Mouse (Mus musculus) hindbrain, embryonic 11.5 days (tissue): Measurements from ENCODE around the gene Pdzd2. TPM values are rescaled to one million over a fixed set of nuclear protein-coding genes. Genes with fewer than 3 reads are reported as not detected.
A peak's percentile ranks its signal among the peaks of the same experiment; 100 is the strongest.

ENCODE experiments used
- ATAC-seq: fragments of 200-750 bp; cut with Nextera tagmentation; 2 replicates; pipeline ENCODE4 v1.8.0; 2017; ENCODE audit warnings: mild to moderate bottlenecking, moderate TSS enrichment, moderate library complexity; ENCODE audit not compliant: low FRiP score
- DNase-seq: peaks from one replicate; pipeline ENCODE4 v3.0.0-alpha.2; 2015; ENCODE audit warnings: low spot score
- H3K27ac ChIP-seq: fragments of 300-500 bp; sonication (generic); 2 replicates; pipeline ENCODE4 v1.5.1; 2014; ENCODE audit warnings: mild to moderate bottlenecking, low read depth, low read length
- H3K27me3 ChIP-seq: fragments of 300-500 bp; sonication (generic); 2 replicates; pipeline ENCODE4 v1.6.1; 2014; ENCODE audit warnings: mild to moderate bottlenecking, low read length, moderate library complexity, mixed read lengths; ENCODE audit not compliant: control insufficient read depth, insufficient read depth
- H3K36me3 ChIP-seq: fragments of 300-500 bp; sonication (generic); 2 replicates; pipeline ENCODE4 v1.6.1; 2014; ENCODE audit warnings: mild to moderate bottlenecking, low read length, moderate library complexity, mixed read lengths; ENCODE audit not compliant: control insufficient read depth, insufficient read depth
- H3K4me1 ChIP-seq: fragments of 300-500 bp; sonication (generic); replicated peaks from 2 replicates; pipeline ENCODE4 v1.6.1; 2014; ENCODE audit warnings: low read length, mixed read lengths; ENCODE audit not compliant: control insufficient read depth, insufficient read depth
- H3K4me2 ChIP-seq: fragments of 300-500 bp; sonication (generic); replicated peaks from 2 replicates; pipeline ENCODE4 v1.6.1; 2014; ENCODE audit warnings: mild to moderate bottlenecking, low read depth, low read length
- H3K4me3 ChIP-seq: fragments of 300-500 bp; sonication (generic); 2 replicates; pipeline ENCODE4 v1.5.1; 2014; ENCODE audit warnings: low read depth, low read length
- H3K9ac ChIP-seq: fragments of 300-500 bp; sonication (generic); 2 replicates; pipeline ENCODE4 v1.6.1; 2014; ENCODE audit warnings: low read depth, low read length
- H3K9me3 ChIP-seq: fragments of 300-500 bp; sonication (generic); 2 replicates; pipeline ENCODE4 v1.6.1; 2016; ENCODE audit warnings: low read length; ENCODE audit not compliant: control insufficient read depth
- whole genome bisulfite sequencing: fragments of 180-500 bp; shearing (Covaris S2); extraction: QIAGEN DNeasy Blood & Tissue Kit; methylation state at CpG from one replicate; pipeline ENCODE4 v1.1.7; 2014; 5-methylcytosine and 5-hydroxymethylcytosine counted together
- polyA plus RNA-seq: library from polyadenylated mRNA; unstranded; fragments of >200 nt; fragmentation: Nextera tagmentation; extraction: Ambion mirVana; gene quantifications from 2 replicates; pipeline ENCODE4 v1.2.1, GENCODE M21; 2014

Gene Pdzd2
- polyA plus RNA-seq, 1 experiment from 2014 or later: 5.5 TPM

DNA sequence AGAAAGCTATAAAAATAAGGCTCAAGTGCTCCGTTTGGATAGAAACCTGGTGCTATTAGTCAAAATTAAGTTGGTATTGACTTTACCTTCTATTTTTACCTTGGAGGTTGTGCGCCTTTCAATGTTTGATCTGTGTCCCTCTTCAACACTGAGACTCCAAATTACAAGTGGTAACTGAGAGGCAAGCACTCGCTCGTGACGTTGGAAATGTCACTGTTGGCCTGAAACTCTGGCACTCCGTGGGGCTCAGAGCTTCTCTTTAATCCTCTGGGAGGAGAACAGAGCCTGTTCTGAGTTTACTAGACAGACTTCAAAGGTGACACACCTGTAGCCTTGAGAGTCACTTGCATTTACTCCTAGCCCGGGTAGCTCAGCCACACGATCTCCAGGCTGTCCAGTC, 120.5 kb downstream of the Pdzd2 start:
- 84% methylated on average over 8 of the region's 8 CpGs for WGBS
- H3K27me3 ChIP-seq: no peaks in the 10 kb centered on the region
- ATAC-seq (no peak), DNase-seq (no peak)
- H3K4me2 ChIP-seq: no peak overlapping the region
- H3K27ac ChIP-seq: no peak overlapping the region
- H3K9me3 ChIP-seq: no peaks in the 10 kb centered on the region
- H3K9ac ChIP-seq: no peak overlapping the region
- no peak overlapping the region for H3K4me3 ChIP-seq
- no peaks in the 10 kb centered on the region for H3K36me3 ChIP-seq
- no peaks in the 10 kb centered on the region for H3K4me1 ChIP-seq

DNA sequence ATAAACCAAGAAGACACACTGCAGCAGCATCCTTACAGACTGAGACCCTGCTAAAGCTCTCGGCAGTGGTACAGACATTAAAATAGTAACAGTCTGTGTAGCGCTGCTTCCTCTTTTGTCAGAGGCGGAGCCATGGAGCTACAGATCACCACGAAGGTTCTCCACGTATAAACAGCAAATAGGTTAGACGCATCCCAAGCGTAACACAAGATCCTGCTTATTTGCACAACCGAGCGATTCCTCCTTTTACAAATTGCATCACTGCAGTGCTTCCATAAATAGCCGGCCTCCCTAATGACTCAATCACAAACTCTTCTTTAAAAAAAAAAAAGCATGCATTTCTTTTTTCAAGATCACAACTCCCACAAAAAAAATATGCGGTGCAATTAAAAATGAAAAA, 122.1 kb downstream of the Pdzd2 start:
- no peak for DNase-seq
- no peak overlapping the region for H3K27ac ChIP-seq
- H3K36me3 ChIP-seq: no peaks in the 10 kb centered on the region
- no peaks in the 10 kb centered on the region for H3K9me3 ChIP-seq
- no peak overlapping the region for H3K4me3 ChIP-seq
- ATAC-seq: no peak
- H3K9ac ChIP-seq: no peak overlapping the region
- H3K4me1 ChIP-seq: no peaks in the 10 kb centered on the region
- no peak overlapping the region for H3K4me2 ChIP-seq
- WGBS: 86% methylated on average over 11 of the region's 11 CpGs
- H3K27me3 ChIP-seq: no peaks in the 10 kb centered on the region

DNA sequence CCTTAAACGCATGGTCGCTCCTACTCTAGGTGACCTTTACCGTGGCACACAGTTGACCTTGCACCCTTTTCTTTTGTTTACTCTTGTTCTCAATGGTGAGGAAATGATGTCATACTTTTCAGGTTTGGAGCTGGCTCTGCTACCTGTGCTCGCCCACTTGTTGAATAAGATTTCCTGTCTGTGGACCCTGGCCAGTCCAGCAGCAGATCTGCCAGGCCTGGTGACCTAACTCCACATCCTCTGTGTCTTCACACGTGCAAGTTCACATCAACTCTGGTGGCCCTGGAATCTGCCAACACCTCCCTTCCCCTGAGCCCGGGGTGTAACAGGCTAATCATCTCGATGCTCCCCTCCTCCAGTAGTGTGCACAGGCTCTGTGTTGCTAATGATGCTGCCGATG, 122.5 kb downstream of the Pdzd2 start:
- WGBS: 76% methylated on average over 8 of the region's 8 CpGs
- no peak overlapping the region for H3K4me3 ChIP-seq
- ATAC-seq (no peak), DNase-seq (no peak)
- no peaks in the 10 kb centered on the region for H3K27me3 ChIP-seq
- no peaks in the 10 kb centered on the region for H3K9me3 ChIP-seq
- H3K4me1 ChIP-seq: no peaks in the 10 kb centered on the region
- H3K36me3 ChIP-seq: no peaks in the 10 kb centered on the region
- no peak overlapping the region for H3K9ac ChIP-seq
- no peak overlapping the region for H3K27ac ChIP-seq
- H3K4me2 ChIP-seq: no peak overlapping the region

DNA sequence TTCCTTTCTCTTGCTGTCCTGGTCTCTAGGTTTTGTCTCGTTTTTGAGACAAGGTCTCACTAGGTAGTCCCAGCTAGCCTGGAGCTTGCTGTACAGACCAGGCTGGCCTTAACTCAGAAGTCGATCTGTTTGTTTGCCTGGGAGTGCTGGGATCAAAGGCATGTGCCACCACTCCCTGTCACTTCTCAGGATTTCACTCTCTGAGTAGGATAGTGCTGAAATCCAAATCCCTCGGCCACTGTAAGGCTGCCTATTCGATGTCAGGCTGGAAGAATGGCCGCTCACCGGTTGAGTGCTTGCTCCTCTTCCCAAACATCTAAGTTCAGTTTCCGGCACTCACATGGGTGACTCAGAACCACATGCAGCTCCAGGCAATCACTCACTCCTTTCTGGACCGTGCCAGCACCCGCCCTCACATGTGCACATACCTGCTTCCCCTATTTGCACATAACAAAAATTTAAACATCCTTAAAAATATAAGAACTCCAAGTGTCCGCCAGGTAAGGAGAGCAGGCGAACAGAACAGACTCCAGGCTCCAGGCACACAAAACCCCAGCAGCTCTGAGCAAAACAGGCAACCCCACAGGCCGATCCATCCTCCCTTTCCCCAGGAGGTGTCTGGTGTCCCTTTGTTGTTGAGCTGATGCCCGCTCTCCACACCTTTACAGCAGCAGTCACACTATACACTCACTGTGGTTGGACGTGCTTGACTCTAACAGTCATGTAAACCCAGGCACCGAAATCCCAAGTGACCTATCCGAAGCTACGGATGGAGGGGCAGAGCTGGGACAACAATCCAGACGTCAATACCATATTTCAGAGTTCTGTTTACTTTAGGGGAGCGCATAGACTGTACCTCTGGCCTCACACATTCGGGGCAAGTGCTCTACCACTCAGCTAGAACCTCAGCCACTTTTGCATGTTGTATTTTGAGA, 124.5 kb downstream of the Pdzd2 start:
- Histone ChIP-seq H3K9ac (no peak overlapping the region), H3K36me3 (no peaks in the 10 kb centered on the region), H3K4me3 (no peak overlapping the region), H3K27ac (no peak overlapping the region), H3K4me1 (no peaks in the 10 kb centered on the region), H3K27me3 (no peaks in the 10 kb centered on the region), H3K4me2 (no peak overlapping the region), H3K9me3 (no peaks in the 10 kb centered on the region)
- ATAC-seq (no peak), DNase-seq (no peak)
- 68% methylated on average over 20 of the region's 20 CpGs for WGBS

DNA sequence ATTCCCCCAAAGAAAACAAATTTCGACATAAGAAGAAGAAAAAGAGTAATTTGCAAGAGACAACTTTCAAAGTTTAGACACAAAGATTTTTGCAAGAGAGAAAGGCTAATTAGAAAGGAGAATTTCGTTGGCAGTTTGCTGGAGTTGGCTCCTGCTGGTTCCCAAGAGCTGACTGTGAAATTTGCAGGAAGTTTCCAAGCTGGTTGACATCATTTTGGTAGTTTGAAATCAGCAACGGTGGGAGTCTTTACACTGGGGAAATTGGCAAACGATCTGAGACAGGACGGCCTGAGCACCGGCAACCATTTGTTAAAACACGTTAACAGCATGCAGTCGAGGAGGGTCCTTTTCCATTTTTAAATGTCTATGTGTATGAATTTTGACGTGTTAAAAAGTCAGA, 125.7 kb downstream of the Pdzd2 start:
- no peak overlapping the region for H3K4me2 ChIP-seq
- H3K9ac ChIP-seq: no peak overlapping the region
- no peaks in the 10 kb centered on the region for H3K9me3 ChIP-seq
- ATAC-seq (no peak), DNase-seq (no peak)
- WGBS: 62% methylated on average over 9 of the region's 9 CpGs
- no peaks in the 10 kb centered on the region for H3K27me3 ChIP-seq
- H3K4me3 ChIP-seq: no peak overlapping the region
- no peaks in the 10 kb centered on the region for H3K4me1 ChIP-seq
- no peak overlapping the region for H3K27ac ChIP-seq
- H3K36me3 ChIP-seq: no peaks in the 10 kb centered on the region

DNA sequence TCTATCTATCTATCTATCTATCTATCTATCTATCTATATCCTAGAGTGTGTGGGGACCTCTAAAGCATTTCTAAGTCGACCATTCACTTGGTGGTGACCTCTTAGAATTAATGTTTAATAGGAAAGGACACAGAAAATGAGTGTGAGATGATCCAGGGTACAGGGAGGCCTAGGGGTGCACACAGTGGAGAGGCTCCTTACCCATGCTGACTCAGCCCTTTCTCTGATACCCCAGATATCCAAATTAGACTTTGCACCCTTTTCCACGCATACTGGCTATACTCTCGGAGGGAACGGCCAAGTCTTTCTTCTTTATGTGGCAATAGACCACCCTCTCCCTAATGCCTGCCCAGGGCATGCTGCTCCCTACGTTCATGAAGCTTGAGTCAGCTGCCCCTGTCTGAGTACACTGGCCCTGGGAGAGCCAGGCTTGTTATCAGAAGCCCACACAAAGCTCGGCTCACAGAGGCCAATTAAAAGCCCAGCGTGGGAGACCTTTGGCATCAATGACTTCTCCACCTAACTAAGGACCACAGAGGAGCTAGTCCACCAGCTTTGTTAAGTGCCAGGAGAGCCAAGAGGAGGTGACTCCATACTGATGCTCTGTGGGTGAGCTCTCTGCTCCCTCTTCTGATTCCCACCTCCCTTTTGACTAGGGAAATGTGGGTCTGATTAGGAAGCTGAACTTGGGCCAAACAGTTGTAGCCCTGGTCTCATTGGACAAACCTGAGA, 126.6 kb downstream of the Pdzd2 start:
- Histone ChIP-seq H3K4me3 (no peak overlapping the region), H3K9ac (no peak overlapping the region), H3K4me1 (no peaks in the 10 kb centered on the region), H3K4me2 (no peak overlapping the region), H3K9me3 (no peaks in the 10 kb centered on the region), H3K27ac (no peak overlapping the region), H3K36me3 (no peaks in the 10 kb centered on the region), H3K27me3 (no peaks in the 10 kb centered on the region)
- ATAC-seq (no peak), DNase-seq (no peak)
- 79% methylated on average over 7 of the region's 7 CpGs for WGBS

DNA sequence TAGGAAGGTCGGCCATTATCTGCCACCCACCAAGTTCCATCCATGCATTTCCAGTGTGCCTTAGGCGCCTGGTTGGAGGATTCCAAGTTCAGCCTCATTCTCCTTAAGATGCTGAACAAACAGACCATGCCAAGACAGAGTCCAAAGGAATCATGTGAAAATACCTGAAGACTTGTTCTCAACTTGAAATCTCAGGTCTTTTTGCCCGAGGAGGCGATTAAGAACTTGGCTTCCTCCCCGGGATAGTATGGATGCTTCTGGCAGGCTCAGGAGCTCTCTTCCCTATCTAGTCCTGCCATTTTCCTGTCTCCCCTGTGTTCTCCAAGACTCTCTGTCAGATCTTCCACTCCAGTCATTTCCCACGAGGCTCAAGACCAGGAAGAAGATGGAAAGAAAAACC, 131.6 kb downstream of the Pdzd2 start:
- Histone ChIP-seq H3K36me3 (no peaks in the 10 kb centered on the region), H3K9ac (no peak overlapping the region), H3K4me2 (no peak overlapping the region), H3K9me3 (no peaks in the 10 kb centered on the region), H3K4me3 (no peak overlapping the region), H3K4me1 (no peaks in the 10 kb centered on the region), H3K27ac (no peak overlapping the region), H3K27me3 (no peaks in the 10 kb centered on the region)
- ATAC-seq: no peak
- 87% methylated on average over 6 of the region's 6 CpGs for WGBS
- DNase-seq: no peak

DNA sequence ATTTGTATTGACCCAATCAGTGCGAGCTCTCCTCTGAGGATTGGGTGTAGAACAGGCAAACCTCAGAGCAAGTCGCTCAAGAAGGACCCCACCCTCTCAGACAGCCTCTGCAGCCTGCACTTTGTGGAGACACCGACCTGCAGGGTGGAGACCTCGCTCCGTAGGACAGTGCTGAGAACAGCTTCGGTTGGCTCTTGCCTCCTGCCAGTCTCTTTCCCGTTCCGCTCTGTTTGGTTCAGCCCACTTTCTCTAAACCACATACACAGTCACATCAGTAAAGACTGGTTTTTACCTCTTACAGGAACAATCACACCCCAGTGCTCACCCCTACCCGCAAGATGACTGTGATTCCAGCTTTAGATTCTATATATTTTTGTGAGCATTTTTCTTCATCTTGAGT, 133.4 kb downstream of the Pdzd2 start:
- WGBS: 69% methylated on average over 9 of the region's 9 CpGs
- H3K4me2 ChIP-seq: no peak overlapping the region
- H3K9ac ChIP-seq: no peak overlapping the region
- ATAC-seq (0 out of 2 replicates have a peak, but pooled peaks have one; percentile 61), DNase-seq (no peak)
- no peaks in the 10 kb centered on the region for H3K36me3 ChIP-seq
- no peak overlapping the region for H3K27ac ChIP-seq
- H3K9me3 ChIP-seq: no peaks in the 10 kb centered on the region
- H3K4me1 ChIP-seq: no peaks in the 10 kb centered on the region
- H3K27me3 ChIP-seq: no peaks in the 10 kb centered on the region
- H3K4me3 ChIP-seq: no peak overlapping the region
